Mouse (Mus musculus): ENCODE measurements around the gene Ublcp1. TPM values are rescaled to one million over a fixed set of nuclear protein-coding genes. Genes with fewer than 3 reads are reported as not detected.

The Ublcp1 gene
- polyA plus RNA-seq, 1 experiment from 2014 or later: 54.1 TPM

DNA sequence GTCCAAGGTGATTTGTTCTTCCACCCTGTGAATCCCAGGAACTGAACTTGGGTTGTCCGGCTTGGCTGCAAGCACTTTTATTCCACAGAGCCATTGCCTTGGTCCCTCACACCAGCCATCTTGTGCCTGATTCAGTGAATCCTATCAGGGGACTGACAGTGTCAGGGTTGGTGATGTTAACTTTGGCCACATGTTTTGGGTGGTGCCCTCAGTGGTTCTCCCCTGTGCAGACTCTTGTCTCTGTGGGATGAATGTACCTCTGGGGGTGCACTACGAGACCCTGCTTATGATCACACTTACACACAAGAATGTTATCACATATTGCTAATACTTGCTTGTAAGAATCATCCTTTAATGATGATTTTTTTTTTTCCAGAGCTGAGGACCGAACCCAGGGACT lies 40.3 kb downstream of the Ublcp1 start:
- Histone ChIP-seq H3K27ac (no peak overlapping the region), H3K4me2 (no peak overlapping the region), H3K36me3 (ENCODE audit: poor library complexity, severe bottlenecking) (no peaks in the 10 kb centered on the region), H3K9ac (no peak overlapping the region), H3K9me3 (replicated peaks) (no peaks in the 10 kb centered on the region), H3K27me3 (no peaks in the 10 kb centered on the region), H3K4me1 (no peaks in the 10 kb centered on the region), H3K4me3 (no peak overlapping the region)
- ATAC-seq: no peak
- 93% methylated on average over 3 of the region's 3 CpGs for WGBS

DNA sequence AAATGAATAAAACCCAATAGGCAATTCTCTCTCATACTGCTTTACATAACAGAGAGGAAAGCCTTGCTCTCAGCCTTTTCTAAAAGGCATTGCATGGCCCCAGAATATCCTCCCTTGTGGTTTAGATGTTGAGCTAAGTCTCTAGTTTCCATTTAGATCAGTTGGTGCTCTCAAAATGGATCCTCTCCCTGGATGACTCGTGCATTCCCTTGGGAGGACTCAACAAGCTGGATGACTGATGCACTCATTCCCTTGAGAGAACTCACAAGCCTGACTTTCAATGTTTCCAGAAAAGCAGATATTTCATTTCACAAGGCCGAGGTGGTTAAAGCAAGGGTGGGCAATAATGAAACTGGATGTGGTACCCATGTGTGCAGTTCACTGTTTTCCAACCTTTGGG lies 42.3 kb downstream of the Ublcp1 start:
- Histone ChIP-seq H3K9ac (no peak overlapping the region), H3K36me3 (ENCODE audit: poor library complexity, severe bottlenecking) (no peaks in the 10 kb centered on the region), H3K27me3 (no peaks in the 10 kb centered on the region), H3K9me3 (replicated peaks) (no peaks in the 10 kb centered on the region), H3K4me3 (no peak overlapping the region), H3K4me2 (no peak overlapping the region), H3K4me1 (no peaks in the 10 kb centered on the region), H3K27ac (no peak overlapping the region)
- ATAC-seq: no peak
- 75% methylated on average over 2 of the region's 2 CpGs for WGBS

DNA sequence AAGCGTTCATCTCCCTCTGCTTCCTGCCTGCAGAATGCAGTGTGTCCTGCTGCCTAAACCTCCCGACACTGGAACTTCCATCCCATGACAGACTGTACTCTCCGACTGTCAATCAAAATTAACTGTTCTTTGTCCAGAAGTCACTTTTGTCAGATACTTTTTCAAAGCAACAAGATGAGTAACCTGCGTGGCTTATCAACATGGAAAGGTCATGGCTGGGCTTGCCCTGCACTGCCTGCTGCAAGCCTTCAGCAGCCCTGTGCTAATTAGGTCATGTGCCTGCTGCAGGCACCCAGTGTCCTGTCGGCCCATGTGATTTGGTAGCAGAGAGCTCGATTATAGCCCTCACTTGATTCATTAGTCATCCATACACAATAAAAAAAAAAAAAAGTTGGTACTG lies 44.7 kb downstream of the Ublcp1 start:
- ATAC-seq: no peak
- no peak overlapping the region for H3K4me3 ChIP-seq
- WGBS: 73% methylated on average over 6 of the region's 6 CpGs

DNA sequence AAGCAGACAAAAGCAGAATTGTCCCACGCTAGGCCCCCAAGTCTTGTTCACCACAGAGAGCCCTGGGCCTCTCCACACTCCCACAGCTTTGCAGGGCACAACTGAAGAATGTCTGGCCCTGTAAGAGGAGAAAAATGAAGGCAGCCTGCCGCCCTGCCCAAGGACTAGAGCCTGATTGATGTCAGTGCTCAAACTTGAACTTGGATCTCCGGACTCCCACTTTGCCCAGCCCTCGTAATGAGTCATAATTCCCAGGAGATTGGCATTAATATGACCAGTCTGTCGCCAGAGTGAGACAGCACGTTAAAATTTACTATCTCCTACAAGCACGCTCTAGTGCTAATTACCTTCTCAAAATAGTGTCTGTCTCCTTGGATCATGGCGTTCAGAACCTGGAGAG lies 45.3 kb downstream of the Ublcp1 start:
- ATAC-seq: no peak
- 90% methylated on average over 8 of the region's 8 CpGs for WGBS
- H3K4me2 ChIP-seq: no peak overlapping the region
- no peaks in the 10 kb centered on the region for H3K27me3 ChIP-seq
- no peaks in the 10 kb centered on the region for H3K9me3 ChIP-seq (replicated peaks)
- no peak overlapping the region for H3K27ac ChIP-seq
- no peak overlapping the region for H3K9ac ChIP-seq
- H3K4me3 ChIP-seq: no peak overlapping the region
- no peaks in the 10 kb centered on the region for H3K36me3 ChIP-seq (ENCODE audit: poor library complexity, severe bottlenecking)
- H3K4me1 ChIP-seq: no peaks in the 10 kb centered on the region

More for the DNA sequence above, 44.7 kb downstream of the Ublcp1 start:
- Histone ChIP-seq H3K9me3 (replicated peaks) (no peaks in the 10 kb centered on the region), H3K4me1 (no peaks in the 10 kb centered on the region), H3K27me3 (no peaks in the 10 kb centered on the region), H3K4me2 (no peak overlapping the region), H3K27ac (no peak overlapping the region), H3K36me3 (ENCODE audit: poor library complexity, severe bottlenecking) (no peaks in the 10 kb centered on the region), H3K9ac (no peak overlapping the region)

DNA sequence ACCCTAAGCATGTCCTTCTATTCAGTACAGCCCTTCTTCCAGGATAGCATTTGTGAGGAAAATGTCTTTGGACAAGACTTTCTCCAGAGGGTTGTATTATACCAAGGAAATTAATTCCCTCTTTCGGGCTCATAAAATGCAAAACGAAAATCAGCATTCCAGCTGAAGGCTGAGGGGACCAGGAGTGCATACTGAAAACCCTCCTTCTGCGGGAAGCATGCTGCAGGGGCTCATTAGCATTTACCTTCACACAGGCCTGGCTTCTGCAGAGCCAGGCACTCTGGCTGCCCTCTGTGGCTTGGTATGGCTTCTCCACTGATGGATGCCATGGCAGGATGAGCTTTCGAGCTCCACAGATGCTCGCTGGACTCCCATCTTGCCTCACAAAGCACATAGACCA lies 46.3 kb downstream of the Ublcp1 start:
- Histone ChIP-seq H3K9ac (no peak overlapping the region), H3K9me3 (replicated peaks) (no peaks in the 10 kb centered on the region), H3K4me2 (no peak overlapping the region), H3K27me3 (no peaks in the 10 kb centered on the region), H3K4me1 (no peaks in the 10 kb centered on the region), H3K4me3 (no peak overlapping the region), H3K36me3 (ENCODE audit: poor library complexity, severe bottlenecking) (no peaks in the 10 kb centered on the region), H3K27ac (peak overlapping the region; percentile 27; the same call in 1 of the 2 replicates)
- WGBS: 68% methylated on average over 5 of the region's 5 CpGs
- ATAC-seq: no peak

DNA sequence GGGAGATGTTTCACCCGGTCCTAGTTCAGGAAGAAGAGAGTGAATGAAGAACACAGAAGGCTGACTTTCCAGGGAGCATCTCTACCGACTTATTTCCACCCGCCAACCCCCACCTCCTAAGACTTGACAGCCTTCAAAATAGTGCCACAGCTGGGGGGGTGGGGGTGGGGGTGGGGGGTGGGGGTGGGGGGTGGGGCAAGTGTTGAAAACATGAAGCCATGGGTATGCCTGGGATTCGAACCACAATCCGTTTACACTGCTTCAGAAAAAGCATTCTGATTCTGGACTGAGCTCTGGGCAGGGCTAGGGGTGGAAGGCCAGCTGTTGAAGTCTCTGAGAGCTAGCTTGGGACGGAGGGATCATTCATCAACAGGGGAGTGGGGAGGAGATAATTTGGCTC lies 47.0 kb downstream of the Ublcp1 start:
- WGBS: 61% methylated on average over 6 of the region's 6 CpGs
- Histone ChIP-seq H3K27me3 (no peaks in the 10 kb centered on the region), H3K9me3 (replicated peaks) (no peaks in the 10 kb centered on the region), H3K4me3 (no peak overlapping the region), H3K9ac (no peak overlapping the region), H3K4me2 (no peak overlapping the region), H3K36me3 (ENCODE audit: poor library complexity, severe bottlenecking) (no peaks in the 10 kb centered on the region), H3K4me1 (no peaks in the 10 kb centered on the region), H3K27ac (no peak overlapping the region)
- no peak for ATAC-seq

DNA sequence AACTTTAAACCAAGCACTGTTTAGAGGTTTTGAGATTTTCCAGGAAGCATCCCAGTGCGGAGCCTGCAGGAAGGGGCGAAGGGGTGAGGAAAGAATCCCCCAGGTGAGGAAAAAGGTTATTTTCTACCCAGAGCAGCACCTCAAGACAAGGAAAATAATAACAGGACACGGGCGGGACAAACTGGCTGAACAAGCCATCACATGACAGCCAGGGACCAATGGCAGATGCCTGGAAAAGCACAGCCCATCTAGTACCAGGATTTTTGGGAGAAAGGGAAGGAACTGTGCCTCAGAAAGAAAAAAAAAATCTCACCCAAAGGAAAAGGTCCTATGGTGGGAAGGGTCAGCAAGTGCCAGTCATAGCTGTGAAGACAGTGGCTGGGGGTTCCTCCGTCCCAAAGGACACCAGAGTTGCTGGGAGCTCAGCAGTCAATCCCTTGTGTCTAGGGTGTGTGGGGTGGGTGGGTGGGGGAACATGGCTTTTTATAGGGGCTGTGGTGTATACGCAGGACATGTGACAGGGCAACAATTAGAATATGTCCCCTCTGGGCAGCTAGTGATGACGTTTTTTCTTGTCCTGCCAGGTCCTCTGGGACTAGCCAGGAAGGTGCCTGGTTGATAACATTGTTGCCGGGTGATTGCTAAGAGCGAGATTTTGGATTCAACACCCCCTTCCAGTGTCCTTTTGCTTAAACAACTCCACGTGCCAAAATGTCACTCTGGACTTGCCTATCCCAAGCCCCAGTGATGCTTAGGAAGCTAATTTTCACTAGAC lies 47.8 kb downstream of the Ublcp1 start:
- H3K4me2 ChIP-seq: no peak overlapping the region
- H3K27ac ChIP-seq: no peak overlapping the region
- H3K36me3 ChIP-seq (ENCODE audit: poor library complexity, severe bottlenecking): no peaks in the 10 kb centered on the region
- H3K9me3 ChIP-seq (replicated peaks): no peaks in the 10 kb centered on the region
- H3K27me3 ChIP-seq: no peaks in the 10 kb centered on the region
- whole genome bisulfite sequencing: 79% methylated on average over 10 of the region's 10 CpGs
- no peak overlapping the region for H3K9ac ChIP-seq
- no peak overlapping the region for H3K4me3 ChIP-seq
- H3K4me1 ChIP-seq: no peaks in the 10 kb centered on the region
- no peak for ATAC-seq

DNA sequence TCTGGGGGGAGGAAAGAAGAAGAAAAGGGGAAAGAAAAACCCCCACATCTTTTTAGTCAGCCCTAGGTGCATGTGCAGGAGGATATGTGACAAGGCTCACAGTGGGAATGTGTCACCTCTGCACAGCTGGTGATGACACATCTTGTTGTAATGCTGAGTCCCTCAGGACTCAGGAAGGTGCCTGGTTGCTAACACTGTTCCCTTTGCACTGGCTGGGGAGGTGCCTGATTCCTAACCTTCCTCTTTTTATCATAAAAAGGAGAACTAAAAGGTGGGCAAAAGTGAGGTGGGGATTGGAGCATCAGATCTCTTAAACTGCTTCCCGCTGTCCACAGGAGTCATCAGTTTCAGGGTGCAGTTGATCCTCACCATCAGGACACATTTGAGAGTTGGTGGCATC lies 52.9 kb downstream of the Ublcp1 start:
- no peak for ATAC-seq
- Histone ChIP-seq H3K36me3 (ENCODE audit: poor library complexity, severe bottlenecking) (no peaks in the 10 kb centered on the region), H3K4me1 (no peaks in the 10 kb centered on the region), H3K9me3 (replicated peaks) (no peaks in the 10 kb centered on the region), H3K9ac (no peak overlapping the region), H3K27me3 (no peaks in the 10 kb centered on the region), H3K27ac (no peak overlapping the region), H3K4me2 (no peak overlapping the region), H3K4me3 (no peak overlapping the region)
- 87% methylated on average over 1 of the region's 1 CpGs for WGBS

DNA sequence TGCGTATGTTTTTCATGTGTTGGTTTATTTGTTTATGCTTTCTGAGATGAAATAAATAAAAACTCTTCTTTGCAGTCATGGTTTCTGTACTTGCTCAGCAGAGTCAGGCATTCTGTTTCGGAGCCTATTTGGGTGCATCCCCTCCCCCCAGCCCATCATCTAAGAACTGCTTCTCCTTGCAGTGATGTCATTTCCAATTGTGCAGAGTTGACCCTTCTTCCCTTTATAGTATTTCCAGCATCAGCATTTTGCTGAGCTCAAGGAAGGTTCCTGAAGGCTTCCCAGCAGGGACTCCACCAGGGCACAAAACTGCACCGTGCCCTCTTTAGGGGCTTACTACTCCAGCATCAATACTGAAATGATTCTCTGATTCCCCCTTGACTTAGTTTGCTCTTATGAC lies 55.7 kb downstream of the Ublcp1 start:
- Histone ChIP-seq H3K27me3 (no peaks in the 10 kb centered on the region), H3K9ac (no peak overlapping the region), H3K4me1 (no peaks in the 10 kb centered on the region), H3K4me2 (no peak overlapping the region), H3K27ac (no peak overlapping the region), H3K9me3 (replicated peaks) (no peaks in the 10 kb centered on the region), H3K4me3 (no peak overlapping the region), H3K36me3 (ENCODE audit: poor library complexity, severe bottlenecking) (no peaks in the 10 kb centered on the region)
- no peak for ATAC-seq
- 86% methylated on average over 3 of the region's 3 CpGs for WGBS

DNA sequence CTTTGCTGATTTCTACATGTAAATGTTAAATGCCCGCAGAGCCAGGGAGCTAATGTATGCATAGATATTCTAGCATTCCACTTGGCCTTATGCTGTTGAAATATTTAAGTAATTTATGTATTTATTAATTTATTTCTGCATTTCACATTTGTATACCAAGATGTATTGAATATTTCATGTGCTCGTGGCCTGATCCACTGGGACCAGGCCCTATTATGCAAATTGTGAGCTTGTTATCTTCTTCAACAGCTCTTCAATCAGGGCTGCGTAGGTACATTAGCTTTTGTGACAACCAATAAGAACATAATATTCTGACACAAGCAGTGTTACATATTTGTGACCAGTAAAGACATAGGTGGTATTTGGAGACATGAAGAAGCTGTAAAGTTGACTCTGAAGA lies 56.9 kb downstream of the Ublcp1 start:
- no peak overlapping the region for H3K4me2 ChIP-seq
- ATAC-seq: no peak

DNA sequence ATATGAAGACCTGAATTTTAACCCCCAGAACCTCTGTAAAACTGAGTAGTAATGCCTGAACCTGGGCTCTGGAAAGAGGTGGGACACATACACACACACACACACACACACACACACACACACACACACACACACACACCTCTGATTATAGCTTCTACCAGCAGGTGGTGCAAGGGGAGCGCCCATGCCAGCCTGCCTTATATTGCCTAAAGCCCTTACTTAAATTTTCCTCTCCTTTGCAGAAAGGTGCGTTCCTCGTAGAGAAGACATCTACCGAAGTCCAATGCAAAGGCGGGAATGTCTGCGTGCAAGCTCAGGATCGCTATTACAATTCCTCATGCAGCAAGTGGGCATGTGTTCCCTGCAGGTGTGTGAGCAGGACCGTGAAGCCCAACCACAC lies 58.0 kb downstream of the Ublcp1 start:
- Histone ChIP-seq H3K27me3 (no peaks in the 10 kb centered on the region), H3K4me1 (no peaks in the 10 kb centered on the region), H3K9ac (no peak overlapping the region), H3K4me3 (no peak overlapping the region), H3K9me3 (replicated peaks) (no peaks in the 10 kb centered on the region), H3K36me3 (ENCODE audit: poor library complexity, severe bottlenecking) (no peaks in the 10 kb centered on the region), H3K4me2 (no peak overlapping the region), H3K27ac (no peak overlapping the region)
- WGBS: 92% methylated on average over 8 of the region's 8 CpGs
- ATAC-seq: no peak

More for the DNA sequence above, 56.9 kb downstream of the Ublcp1 start:
- Histone ChIP-seq H3K4me3 (no peak overlapping the region), H3K4me1 (no peaks in the 10 kb centered on the region), H3K27ac (no peak overlapping the region), H3K36me3 (ENCODE audit: poor library complexity, severe bottlenecking) (no peaks in the 10 kb centered on the region), H3K9me3 (replicated peaks) (no peaks in the 10 kb centered on the region), H3K27me3 (no peaks in the 10 kb centered on the region), H3K9ac (no peak overlapping the region)
- 86% methylated on average over 3 of the region's 3 CpGs for WGBS

DNA sequence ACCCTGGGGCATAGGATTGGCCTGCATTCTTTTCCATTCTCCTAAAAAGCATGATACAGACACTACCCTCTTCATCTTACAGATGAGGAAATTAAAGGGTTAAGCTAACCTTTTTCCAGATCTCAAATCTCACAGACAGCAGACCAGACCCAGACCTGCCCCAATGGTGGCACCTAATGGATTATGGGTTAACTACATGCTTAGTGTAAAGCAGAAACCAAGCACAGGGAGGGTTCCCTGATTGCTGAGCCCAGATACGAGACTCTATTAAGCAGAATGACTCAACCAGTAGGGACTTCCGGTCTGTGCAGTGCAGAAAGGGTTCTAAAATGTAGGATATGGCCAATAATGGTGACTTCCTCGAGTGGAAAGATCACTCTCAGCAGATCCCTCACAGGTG lies 59.9 kb downstream of the Ublcp1 start:
- H3K36me3 ChIP-seq (ENCODE audit: poor library complexity, severe bottlenecking): no peaks in the 10 kb centered on the region
- H3K4me1 ChIP-seq: peaks cover 12% of the 10 kb centered on the region
- H3K27me3 ChIP-seq: no peaks in the 10 kb centered on the region
- H3K9me3 ChIP-seq (replicated peaks): no peaks in the 10 kb centered on the region
- H3K9ac ChIP-seq: no peak overlapping the region
- no peak overlapping the region for H3K27ac ChIP-seq
- no peak overlapping the region for H3K4me3 ChIP-seq
- WGBS: 77% methylated on average over 3 of the region's 3 CpGs
- ATAC-seq: no peak
- H3K4me2 ChIP-seq: no peak overlapping the region

DNA sequence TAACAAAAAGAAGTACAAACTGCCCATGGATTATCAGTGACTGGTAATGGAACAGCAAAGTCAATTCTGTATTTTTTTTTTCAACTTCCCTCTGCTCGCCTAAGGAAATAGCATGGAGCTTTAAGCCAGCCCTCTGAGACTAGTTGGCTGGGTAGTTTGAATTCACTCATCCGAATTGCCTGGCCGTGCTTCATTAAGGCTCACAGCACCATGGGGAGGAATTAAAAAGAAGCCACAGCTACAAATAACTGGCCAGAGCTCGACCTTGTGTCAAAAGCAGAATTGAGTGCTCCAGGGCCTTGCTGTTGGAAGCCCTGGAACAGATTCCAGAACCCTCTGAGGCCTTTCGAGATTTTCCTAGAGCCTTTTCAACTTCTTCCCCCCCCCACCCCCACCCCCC lies 61.7 kb downstream of the Ublcp1 start:
- no peaks in the 10 kb centered on the region for H3K9me3 ChIP-seq (replicated peaks)
- H3K27ac ChIP-seq: no peak overlapping the region
- no peak overlapping the region for H3K9ac ChIP-seq
- H3K4me2 ChIP-seq: no peak overlapping the region
- H3K27me3 ChIP-seq: no peaks in the 10 kb centered on the region
- ATAC-seq: no peak
- WGBS: 15% methylated on average over 5 of the region's 5 CpGs
- no peak overlapping the region for H3K4me3 ChIP-seq
- no peaks in the 10 kb centered on the region for H3K36me3 ChIP-seq (ENCODE audit: poor library complexity, severe bottlenecking)
- peaks cover 13% of the 10 kb centered on the region for H3K4me1 ChIP-seq
